Mouse (Mus musculus) lung, adult 2 months (tissue): ENCODE data around the gene Cilp2.

ENCODE experiments used
- CTCF ChIP-seq: fragments of 200-500 bp; IDR thresholded peaks from 2 replicates; pipeline ENCODE4 v1.5.1; 2011; ENCODE audit warnings: mild to moderate bottlenecking, low read length, control low read depth; ENCODE audit not compliant: insufficient read depth
- POLR2A ChIP-seq: fragments of 200-500 bp; IDR thresholded peaks from 2 replicates; pipeline ENCODE4 v1.6.1; 2011; ENCODE audit warnings: low read depth, mild to moderate bottlenecking, control low read depth, low read length, borderline replicate concordance; ENCODE audit errors: extremely low read depth

- TF ChIP-seq CTCF = no peak
- no peak for TF ChIP-seq POLR2A
Measured at GRCm38 (mm10) chr8:69874654-69875053, 12.8 kb downstream of the Cilp2 start.
